Mouse (Mus musculus) stomach, postnatal 0 days (tissue): ENCODE results near the gene Rps3a1. TPM values are rescaled to one million over a fixed set of nuclear protein-coding genes. Genes with fewer than 3 reads are reported as not detected.
A peak's percentile ranks its signal among the peaks of the same experiment; 100 is the strongest.

ENCODE experiments used
- ATAC-seq: fragments of 200-750 bp; cut with Nextera tagmentation; 2 replicates; pipeline ENCODE4 v1.8.0; 2017; ENCODE audit not compliant: low FRiP score, low TSS enrichment
- DNase-seq: peaks from one replicate; pipeline ENCODE4 v3.0.0-alpha.2; 2016; ENCODE audit warnings: low spot score
- H3K27ac ChIP-seq: fragments of 300-500 bp; sonication (generic); replicated peaks from 2 replicates; pipeline ENCODE4 v1.5.1; 2014; ENCODE audit warnings: mild to moderate bottlenecking, control low read depth
- H3K27me3 ChIP-seq: fragments of 300-500 bp; sonication (generic); 2 replicates; pipeline ENCODE4 v1.6.1; 2014; ENCODE audit warnings: low read length; ENCODE audit not compliant: control insufficient read depth, insufficient read depth
- H3K36me3 ChIP-seq: fragments of 300-500 bp; sonication (generic); 2 replicates; pipeline ENCODE4 v1.6.1; 2014; ENCODE audit warnings: low read length, mixed read lengths; ENCODE audit not compliant: control insufficient read depth, insufficient read depth
- H3K4me1 ChIP-seq: fragments of 300-500 bp; sonication (generic); replicated peaks from 2 replicates; pipeline ENCODE4 v1.6.1; 2014; ENCODE audit warnings: antibody characterized with exemption; ENCODE audit not compliant: control insufficient read depth, insufficient read depth
- H3K4me2 ChIP-seq: fragments of 300-500 bp; sonication (generic); replicated peaks from 2 replicates; pipeline ENCODE4 v1.6.1; 2014; ENCODE audit warnings: low read depth, mild to moderate bottlenecking, control low read depth, moderate library complexity
- H3K4me3 ChIP-seq: fragments of 300-500 bp; sonication (generic); 2 replicates; pipeline ENCODE4 v1.5.1; 2014; ENCODE audit warnings: low read depth, low read length, control low read depth
- H3K9ac ChIP-seq: fragments of 300-500 bp; sonication (generic); 2 replicates; pipeline ENCODE4 v1.6.1; 2014; ENCODE audit warnings: mild to moderate bottlenecking, low read length, control low read depth, mixed read lengths
- H3K9me3 ChIP-seq: fragments of 300-500 bp; sonication (generic); 2 replicates; pipeline ENCODE4 v1.6.1; 2016; ENCODE audit warnings: low read length; ENCODE audit not compliant: control insufficient read depth
- CTCF ChIP-seq: IDR thresholded peaks from 2 replicates; pipeline ENCODE4 v1.5.1; 2016; ENCODE audit warnings: antibody characterized with exemption, low read depth, mild to moderate bottlenecking, moderate library complexity
- EP300 ChIP-seq: optimal IDR thresholded peaks from 2 replicates; pipeline ENCODE3; 2016; ENCODE audit warnings: antibody characterized with exemption
- WGBS: fragments of 180-500 bp; shearing (Covaris S2); extraction: QIAGEN DNeasy Blood & Tissue Kit; methylation state at CpG from one replicate; pipeline ENCODE4 v1.1.7; 2014; 5-methylcytosine and 5-hydroxymethylcytosine counted together
- polyA plus RNA-seq: library from polyadenylated mRNA; unstranded; fragments of >200 nt; fragmentation: Nextera tagmentation; extraction: Ambion mirVana; gene quantifications from 2 replicates; pipeline ENCODE4 v1.2.1, GENCODE M21; 2015

Gene Rps3a1
- 1,183 and 1,198 TPM in 2 replicates for polyA plus RNA-seq

DNA sequence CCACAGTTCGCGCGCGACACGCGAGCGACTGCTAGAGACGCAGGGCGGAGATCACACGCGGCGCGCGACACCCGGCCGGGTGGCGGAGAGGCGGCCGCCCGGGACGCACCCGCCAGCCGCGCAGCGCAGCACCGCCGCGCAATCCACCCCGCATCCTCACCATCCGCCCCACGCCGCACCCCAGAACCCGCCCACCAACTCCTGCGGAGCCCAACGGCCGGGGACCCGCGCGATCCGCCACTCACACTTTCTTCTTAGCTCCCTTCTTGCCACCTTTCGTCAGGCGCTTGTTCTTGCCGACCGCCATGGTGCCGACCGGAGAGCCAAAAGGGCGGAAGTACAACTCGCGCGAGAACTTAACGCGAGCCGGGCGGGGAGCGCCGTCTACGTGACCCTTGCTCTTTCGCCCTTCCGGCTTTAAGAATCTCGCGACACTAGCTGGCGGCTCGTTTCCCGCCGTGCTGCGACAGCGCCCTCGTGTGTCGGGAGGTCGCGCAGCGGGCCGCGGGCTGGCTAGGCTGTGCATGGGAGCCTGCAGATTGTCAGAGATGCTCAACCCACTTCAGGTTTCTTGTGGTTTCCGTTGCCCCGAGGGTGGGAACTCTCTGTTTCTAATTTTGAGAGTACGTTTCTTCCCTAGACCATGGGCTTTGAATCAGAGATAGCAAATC is at the start of gene Rps3a1:
Gene Rps3a1 (minus strand): TSS at position 440 of the 671 bp plus-strand sequence.
- H3K27me3 ChIP-seq = no peaks in the 10 kb centered on the region
- ATAC-seq = peak; percentile 96

DNA sequence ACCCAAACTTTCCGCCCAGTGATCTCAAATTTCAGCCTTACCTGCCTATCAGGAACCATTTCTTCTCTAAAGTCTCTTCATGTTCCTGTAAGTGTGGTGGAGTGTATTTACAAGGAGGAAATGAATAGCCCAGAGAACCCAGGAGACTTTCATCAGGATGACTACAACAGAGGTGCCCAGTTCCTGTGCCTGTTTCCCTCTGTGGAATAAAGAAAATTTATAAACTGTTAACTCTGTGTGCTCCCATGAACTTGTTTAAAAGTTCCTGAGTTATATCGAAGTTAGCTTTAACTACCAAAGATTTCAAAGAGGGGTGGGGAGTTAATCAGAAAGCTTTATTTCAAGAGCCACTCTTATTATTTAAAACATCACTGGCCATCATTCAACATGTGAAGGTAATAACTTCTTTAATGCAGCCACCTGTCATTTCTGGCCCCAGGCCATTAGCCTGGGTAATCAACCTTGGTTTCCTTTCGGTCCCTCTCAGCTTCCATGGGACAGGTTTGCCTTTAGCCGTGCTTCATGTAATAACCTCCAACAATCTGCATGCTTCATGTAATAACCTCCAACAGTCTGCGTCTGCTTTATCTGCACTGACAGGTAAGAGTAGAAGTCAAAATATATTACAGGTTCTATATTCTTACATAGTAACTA is 45.4 kb upstream of the Rps3a1 start:
- DNase-seq (no peak), ATAC-seq (no peak)
- Histone ChIP-seq H3K9ac (no peak overlapping the region), H3K36me3 (no peaks in the 10 kb centered on the region), H3K27ac (no peak overlapping the region), H3K9me3 (no peaks in the 10 kb centered on the region), H3K4me3 (no peak overlapping the region), H3K4me1 (no peaks in the 10 kb centered on the region), H3K4me2 (no peak overlapping the region), H3K27me3 (no peaks in the 10 kb centered on the region)
- no peak for TF ChIP-seq EP300
- TF ChIP-seq CTCF = no peak
- WGBS = 56% methylated on average over 5 of the region's 5 CpGs

More for the DNA sequence above, at the start of gene Rps3a1:
- H3K9me3 ChIP-seq = no peaks in the 10 kb centered on the region
- H3K4me3 ChIP-seq = peak within 1 kb of the TSS; percentile 95
- peaks cover 4% of the 10 kb centered on the region; the same call in 1 of the 2 replicates for H3K36me3 ChIP-seq
- under 1% methylated on average over 76 of the region's 77 CpGs for WGBS
- peak within 1 kb of the TSS; percentile 94 for H3K27ac ChIP-seq
- H3K4me2 ChIP-seq = peak within 1 kb of the TSS; percentile 75
- peak; percentile 98 for DNase-seq
- peak within 1 kb of the TSS; percentile 99 for H3K9ac ChIP-seq
- H3K4me1 ChIP-seq = no peaks in the 10 kb centered on the region
- TF ChIP-seq CTCF (peak; percentile 100), EP300 (peak; percentile 99)

DNA sequence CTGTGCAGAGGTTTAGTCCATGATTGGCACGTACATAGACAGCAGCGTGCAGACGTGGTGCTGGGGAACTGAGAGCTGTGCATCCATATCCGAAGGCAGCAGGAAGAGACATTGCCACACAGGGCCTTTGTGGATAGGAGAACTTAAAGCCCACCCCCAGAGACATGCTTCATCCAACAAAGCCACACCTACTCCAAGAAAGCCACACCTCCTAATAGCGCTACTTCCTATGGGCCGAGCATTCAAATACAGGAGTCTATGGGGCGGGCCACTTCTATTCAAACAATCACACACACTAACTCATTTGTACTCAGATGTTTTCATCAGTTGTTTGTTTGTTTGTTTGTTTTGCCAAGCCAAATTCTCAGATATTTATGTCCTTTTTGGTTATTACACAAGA is 42.0 kb upstream of the Rps3a1 start:
- no peaks in the 10 kb centered on the region for H3K4me1 ChIP-seq
- no peaks in the 10 kb centered on the region for H3K9me3 ChIP-seq
- 89% methylated on average over 7 of the region's 7 CpGs for WGBS
- H3K9ac ChIP-seq = no peak overlapping the region
- no peak overlapping the region for H3K4me3 ChIP-seq
- H3K27me3 ChIP-seq = no peaks in the 10 kb centered on the region
- ATAC-seq = no peak
- no peak overlapping the region for H3K27ac ChIP-seq
- no peaks in the 10 kb centered on the region for H3K36me3 ChIP-seq
- H3K4me2 ChIP-seq = no peak overlapping the region
- TF ChIP-seq EP300 = no peak
- no peak for TF ChIP-seq CTCF
- no peak for DNase-seq

DNA sequence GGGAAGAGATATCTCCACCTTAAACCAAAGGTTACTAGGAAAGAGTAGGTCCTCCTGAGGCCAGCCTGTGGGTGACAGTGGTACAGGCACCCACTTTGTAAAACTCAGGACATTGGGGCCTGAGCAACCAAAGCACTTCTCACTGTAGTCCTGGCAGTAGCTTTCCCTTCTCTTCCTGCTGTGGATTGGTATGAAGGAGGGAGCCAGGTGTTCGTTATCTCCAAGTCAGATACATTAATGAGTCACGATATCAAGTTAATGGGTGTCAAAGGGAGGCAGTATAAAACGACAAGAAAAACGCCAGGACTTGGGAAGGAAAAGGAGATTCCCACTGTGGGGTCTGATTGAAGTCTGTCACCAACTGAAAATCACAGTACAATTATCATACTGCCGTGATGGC is 38.6 kb upstream of the Rps3a1 start:
- no peaks in the 10 kb centered on the region for H3K4me1 ChIP-seq
- WGBS = 55% methylated on average over 5 of the region's 5 CpGs
- TF ChIP-seq CTCF (no peak), EP300 (no peak)
- H3K9me3 ChIP-seq = no peaks in the 10 kb centered on the region
- no peak overlapping the region for H3K9ac ChIP-seq
- no peak overlapping the region for H3K4me3 ChIP-seq
- H3K27me3 ChIP-seq = no peaks in the 10 kb centered on the region
- H3K36me3 ChIP-seq = no peaks in the 10 kb centered on the region
- DNase-seq (no peak), ATAC-seq (peak; percentile 64; the same call in 1 of the 2 replicates)
- no peak overlapping the region for H3K27ac ChIP-seq
- H3K4me2 ChIP-seq = no peak overlapping the region

DNA sequence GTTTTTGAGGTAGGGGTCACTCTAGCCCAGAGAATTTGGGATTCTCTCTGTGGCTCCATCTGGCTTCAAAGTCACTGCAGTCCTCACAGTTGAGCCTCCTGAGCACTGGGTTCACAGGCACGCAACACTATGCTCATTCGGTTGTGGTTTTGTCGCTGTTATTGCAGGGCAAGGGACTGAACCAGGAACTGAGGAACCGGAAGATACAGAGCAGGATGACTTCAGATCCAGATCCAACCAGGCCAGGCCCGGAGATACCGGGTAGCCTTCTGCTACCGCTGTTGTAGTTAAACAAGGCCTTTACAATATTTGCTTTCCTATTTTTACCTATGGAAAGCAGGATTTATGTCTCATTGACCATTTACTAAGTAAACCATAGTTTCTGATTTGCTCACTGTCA is 37.2 kb upstream of the Rps3a1 start:
- no peak overlapping the region for H3K27ac ChIP-seq
- no peak for DNase-seq
- 72% methylated on average over 7 of the region's 7 CpGs for WGBS

DNA sequence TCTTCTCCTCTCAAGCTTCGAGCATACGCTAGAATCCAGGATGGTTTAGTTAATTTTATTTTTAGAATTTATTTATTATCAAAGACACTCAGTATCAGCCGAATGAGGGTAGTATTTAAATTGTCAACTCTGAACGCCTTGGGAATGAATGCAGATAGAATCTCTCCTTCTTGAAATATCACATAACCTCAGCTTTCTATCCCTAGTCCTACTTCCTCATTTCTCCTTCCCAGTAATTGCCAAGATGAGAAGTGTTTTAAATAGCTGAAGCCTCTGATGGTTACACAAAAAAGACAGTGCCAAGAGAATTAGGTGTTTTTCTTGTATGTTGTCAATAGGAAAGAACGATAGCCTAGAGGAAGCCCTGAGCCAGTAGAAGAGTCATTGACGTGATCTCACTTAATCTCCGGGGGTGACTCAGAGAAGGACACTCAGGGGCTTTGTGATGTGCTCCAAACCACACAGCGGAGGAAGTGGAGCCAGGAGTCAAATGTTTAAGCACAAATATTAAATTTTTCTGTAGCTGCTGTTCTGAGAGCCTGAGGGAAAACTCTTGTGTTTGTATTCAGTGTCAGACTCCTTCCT is 26.4 kb upstream of the Rps3a1 start:
- DNase-seq (no peak), ATAC-seq (no peak)
- Histone ChIP-seq H3K27ac (no peak overlapping the region), H3K4me2 (no peak overlapping the region), H3K9ac (no peak overlapping the region), H3K36me3 (no peaks in the 10 kb centered on the region), H3K27me3 (no peaks in the 10 kb centered on the region), H3K4me1 (no peaks in the 10 kb centered on the region), H3K9me3 (no peaks in the 10 kb centered on the region), H3K4me3 (no peak overlapping the region)
- WGBS = 52% methylated on average over 8 of the region's 8 CpGs
- no peak for TF ChIP-seq EP300
- no peak for TF ChIP-seq CTCF

More for the DNA sequence above, 37.2 kb upstream of the Rps3a1 start:
- no peaks in the 10 kb centered on the region for H3K27me3 ChIP-seq
- no peaks in the 10 kb centered on the region for H3K36me3 ChIP-seq
- no peak overlapping the region for H3K4me2 ChIP-seq
- TF ChIP-seq CTCF = no peak
- no peak for TF ChIP-seq EP300
- no peaks in the 10 kb centered on the region for H3K9me3 ChIP-seq
- H3K9ac ChIP-seq = no peak overlapping the region
- no peak for ATAC-seq
- H3K4me1 ChIP-seq = no peaks in the 10 kb centered on the region
- H3K4me3 ChIP-seq = no peak overlapping the region
